Mouse (Mus musculus): Measurements from ENCODE around the gene Rex1bd. TPM values are rescaled to one million over a fixed set of nuclear protein-coding genes. Genes with fewer than 3 reads are reported as not detected.

Rex1bd gene
- polyA plus RNA-seq, 1 experiment, result 86.2 TPM

DNA sequence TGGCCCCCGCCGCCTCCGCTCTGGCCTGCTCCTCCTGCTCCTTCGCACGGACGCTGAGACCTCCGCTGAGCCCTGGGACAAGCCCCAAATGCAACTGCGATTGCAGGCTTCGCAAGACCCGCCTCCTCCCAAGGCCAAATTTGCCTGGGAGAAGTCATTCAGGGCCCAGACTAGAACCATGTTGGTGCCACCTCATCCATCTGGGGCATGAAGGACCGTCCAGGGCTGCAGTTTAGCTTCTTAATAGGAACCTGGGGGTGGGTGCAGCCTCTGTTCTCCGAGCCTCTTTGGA, 10.8 kb downstream of the Rex1bd start:
- peaks cover 16% of the 10 kb centered on the region for H3K4me1 ChIP-seq (ENCODE audit: control insufficient read depth, insufficient read depth, insufficient read length)
- DNase-seq (ENCODE audit: low read depth in 1 of 2, low spot score in 2 of 2), result no peak
- WGBS, result 22% methylated on average over 12 of the region's 12 CpGs
- no peak overlapping the region for H3K4me3 ChIP-seq (ENCODE audit: extremely low read depth, insufficient read depth, insufficient read length)
- peaks cover 39% of the 10 kb centered on the region for H3K27me3 ChIP-seq (ENCODE audit: control insufficient read depth, insufficient read depth, low read length)
- no peaks in the 10 kb centered on the region for H3K36me3 ChIP-seq (ENCODE audit: control insufficient read depth, insufficient read depth, low read length)
- no peak overlapping the region for H3K27ac ChIP-seq (ENCODE audit: insufficient read depth, low read length)
- TF ChIP-seq POLR2A (IDR thresholded peaks at IDR 0.05; ENCODE audit: low read depth, low read length) (no peak), CTCF (IDR thresholded peaks at IDR 0.05; ENCODE audit: extremely low read depth, insufficient read depth, insufficient read length, insufficient replicate concordance) (no peak)

DNA sequence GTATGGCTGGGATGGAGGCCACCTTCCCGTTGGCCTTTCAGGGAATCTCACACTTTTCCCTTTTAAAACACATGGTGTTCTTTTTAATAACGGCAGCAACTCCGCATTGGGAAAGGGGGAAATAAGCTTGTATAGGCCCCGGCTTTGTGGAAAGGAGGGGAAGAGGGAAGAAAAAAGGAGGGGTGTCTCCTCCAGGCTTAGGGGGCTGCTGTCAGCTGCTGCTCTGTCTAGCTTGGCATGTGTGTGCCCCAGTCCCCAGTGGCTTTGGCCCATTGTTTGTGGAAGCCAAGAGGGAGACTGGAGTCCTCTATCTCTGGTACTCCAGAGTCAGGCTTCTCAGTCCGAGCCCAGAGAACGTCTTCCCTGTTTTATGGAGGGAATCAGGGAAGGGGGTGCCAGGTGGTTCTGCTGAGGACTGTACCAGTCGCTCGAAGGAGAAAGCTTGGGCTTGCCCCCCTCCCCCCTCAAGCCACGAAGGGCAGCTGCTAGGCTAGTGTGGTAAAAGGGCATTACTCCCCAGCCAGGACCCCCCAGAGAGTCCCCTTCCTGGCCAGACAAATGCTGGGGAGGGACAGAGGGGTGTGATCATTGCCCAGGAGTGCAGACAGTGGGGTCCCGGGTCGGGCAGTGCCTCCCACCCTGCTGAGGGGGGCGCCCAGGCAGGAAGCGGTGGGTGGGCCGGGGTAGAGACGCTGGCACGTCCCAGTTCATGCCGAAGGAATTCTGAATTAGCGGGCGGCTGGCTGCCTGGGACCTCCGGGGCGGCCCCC, 11.4 kb downstream of the Rex1bd start:
- no peak for DNase-seq (ENCODE audit: low read depth in 1 of 2, low spot score in 2 of 2)
- H3K27ac ChIP-seq (ENCODE audit: insufficient read depth, low read length), result no peak overlapping the region
- TF ChIP-seq POLR2A (IDR thresholded peaks at IDR 0.05; ENCODE audit: low read depth, low read length) (no peak), CTCF (IDR thresholded peaks at IDR 0.05; ENCODE audit: extremely low read depth, insufficient read depth, insufficient read length, insufficient replicate concordance) (no peak)
- H3K36me3 ChIP-seq (ENCODE audit: control insufficient read depth, insufficient read depth, low read length), result no peaks in the 10 kb centered on the region
- peaks cover 39% of the 10 kb centered on the region for H3K27me3 ChIP-seq (ENCODE audit: control insufficient read depth, insufficient read depth, low read length)
- peaks cover 16% of the 10 kb centered on the region for H3K4me1 ChIP-seq (ENCODE audit: control insufficient read depth, insufficient read depth, insufficient read length)
- no peak overlapping the region for H3K4me3 ChIP-seq (ENCODE audit: extremely low read depth, insufficient read depth, insufficient read length)
- 21% methylated on average over 20 of the region's 21 CpGs for WGBS

DNA sequence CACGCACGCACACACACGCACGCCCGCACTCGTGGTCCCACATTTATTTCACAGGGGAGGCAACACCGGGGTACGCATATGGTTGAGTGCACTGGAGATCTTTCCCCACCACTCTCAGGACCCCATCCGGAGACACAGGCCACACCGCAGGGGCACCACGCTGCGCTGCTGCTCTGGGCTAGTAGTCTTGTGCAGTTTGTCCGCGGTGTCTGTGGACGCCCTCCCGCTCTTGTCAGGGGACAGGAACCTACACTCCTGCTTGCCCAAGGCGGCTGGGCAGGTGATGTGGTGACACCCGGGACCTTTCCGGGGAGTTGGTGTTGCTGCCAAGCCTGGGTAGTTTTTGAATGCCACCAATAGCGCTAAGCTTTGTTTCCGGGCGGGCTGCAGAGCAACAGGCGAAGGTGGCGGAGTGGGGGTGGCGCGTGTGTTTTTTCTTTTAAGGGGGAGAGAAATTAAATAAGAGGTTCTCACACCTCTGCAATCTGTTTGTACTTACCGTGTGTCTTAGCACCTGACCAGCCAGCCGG, 12.1 kb downstream of the Rex1bd start:
- 3% methylated on average over 28 of the region's 28 CpGs for WGBS
- no peak for DNase-seq (ENCODE audit: low read depth in 1 of 2, low spot score in 2 of 2)
- peaks cover 43% of the 10 kb centered on the region for H3K27me3 ChIP-seq (ENCODE audit: control insufficient read depth, insufficient read depth, low read length)
- TF ChIP-seq POLR2A (IDR thresholded peaks at IDR 0.05; ENCODE audit: low read depth, low read length) (no peak), CTCF (IDR thresholded peaks at IDR 0.05; ENCODE audit: extremely low read depth, insufficient read depth, insufficient read length, insufficient replicate concordance) (no peak)
- H3K36me3 ChIP-seq (ENCODE audit: control insufficient read depth, insufficient read depth, low read length), result no peaks in the 10 kb centered on the region
- H3K27ac ChIP-seq (ENCODE audit: insufficient read depth, low read length), result no peak overlapping the region
- peaks cover 19% of the 10 kb centered on the region for H3K4me1 ChIP-seq (ENCODE audit: control insufficient read depth, insufficient read depth, insufficient read length)
- H3K4me3 ChIP-seq (ENCODE audit: extremely low read depth, insufficient read depth, insufficient read length), result peak overlapping the region; percentile 28; the same call in 1 of the 2 replicates

DNA sequence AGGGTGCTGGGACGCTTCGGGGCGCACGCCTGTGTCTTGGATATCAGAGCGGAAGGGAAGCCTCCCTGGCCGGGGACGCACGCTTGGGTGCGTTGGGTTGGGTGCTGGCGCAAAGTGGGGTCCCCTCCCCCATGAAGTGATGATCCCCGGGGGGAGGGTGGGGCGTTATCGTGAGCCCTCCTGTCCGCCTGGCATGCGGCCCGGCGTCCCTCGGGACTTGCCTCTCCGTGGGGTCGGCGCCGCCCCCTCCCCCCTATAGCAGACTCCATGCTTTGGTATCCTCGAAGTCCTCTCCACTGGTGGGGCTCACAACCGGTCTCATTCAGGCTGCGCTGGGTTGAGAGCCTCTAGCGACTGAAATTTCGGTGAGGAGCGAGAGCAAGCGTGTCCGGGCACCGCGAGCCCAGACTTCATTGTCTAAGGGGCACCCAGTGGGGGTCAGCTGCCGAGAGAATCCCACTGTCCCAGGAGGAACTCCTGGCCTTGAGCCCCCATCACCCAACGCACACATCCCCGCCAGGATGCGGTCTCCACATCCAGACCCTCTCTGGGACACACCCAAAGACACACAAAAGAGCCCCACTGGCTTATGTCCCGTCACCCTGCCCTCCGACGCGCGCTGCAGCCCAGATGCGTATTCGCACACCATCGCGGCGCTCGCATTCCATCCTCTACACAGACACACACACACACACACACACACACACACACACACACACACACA, 12.7 kb downstream of the Rex1bd start:
- Histone ChIP-seq H3K27ac (ENCODE audit: insufficient read depth, low read length) (no peak overlapping the region), H3K4me1 (ENCODE audit: control insufficient read depth, insufficient read depth, insufficient read length) (peaks cover 23% of the 10 kb centered on the region), H3K36me3 (ENCODE audit: control insufficient read depth, insufficient read depth, low read length) (no peaks in the 10 kb centered on the region), H3K4me3 (ENCODE audit: extremely low read depth, insufficient read depth, insufficient read length) (no peak overlapping the region), H3K27me3 (ENCODE audit: control insufficient read depth, insufficient read depth, low read length) (peaks cover 45% of the 10 kb centered on the region)
- 2% methylated on average over 47 of the region's 47 CpGs for WGBS
- no peak for DNase-seq (ENCODE audit: low read depth in 1 of 2, low spot score in 2 of 2)
- TF ChIP-seq CTCF (IDR thresholded peaks at IDR 0.05; ENCODE audit: extremely low read depth, insufficient read depth, insufficient read length, insufficient replicate concordance) (no peak), POLR2A (IDR thresholded peaks at IDR 0.05; ENCODE audit: low read depth, low read length) (no peak)

DNA sequence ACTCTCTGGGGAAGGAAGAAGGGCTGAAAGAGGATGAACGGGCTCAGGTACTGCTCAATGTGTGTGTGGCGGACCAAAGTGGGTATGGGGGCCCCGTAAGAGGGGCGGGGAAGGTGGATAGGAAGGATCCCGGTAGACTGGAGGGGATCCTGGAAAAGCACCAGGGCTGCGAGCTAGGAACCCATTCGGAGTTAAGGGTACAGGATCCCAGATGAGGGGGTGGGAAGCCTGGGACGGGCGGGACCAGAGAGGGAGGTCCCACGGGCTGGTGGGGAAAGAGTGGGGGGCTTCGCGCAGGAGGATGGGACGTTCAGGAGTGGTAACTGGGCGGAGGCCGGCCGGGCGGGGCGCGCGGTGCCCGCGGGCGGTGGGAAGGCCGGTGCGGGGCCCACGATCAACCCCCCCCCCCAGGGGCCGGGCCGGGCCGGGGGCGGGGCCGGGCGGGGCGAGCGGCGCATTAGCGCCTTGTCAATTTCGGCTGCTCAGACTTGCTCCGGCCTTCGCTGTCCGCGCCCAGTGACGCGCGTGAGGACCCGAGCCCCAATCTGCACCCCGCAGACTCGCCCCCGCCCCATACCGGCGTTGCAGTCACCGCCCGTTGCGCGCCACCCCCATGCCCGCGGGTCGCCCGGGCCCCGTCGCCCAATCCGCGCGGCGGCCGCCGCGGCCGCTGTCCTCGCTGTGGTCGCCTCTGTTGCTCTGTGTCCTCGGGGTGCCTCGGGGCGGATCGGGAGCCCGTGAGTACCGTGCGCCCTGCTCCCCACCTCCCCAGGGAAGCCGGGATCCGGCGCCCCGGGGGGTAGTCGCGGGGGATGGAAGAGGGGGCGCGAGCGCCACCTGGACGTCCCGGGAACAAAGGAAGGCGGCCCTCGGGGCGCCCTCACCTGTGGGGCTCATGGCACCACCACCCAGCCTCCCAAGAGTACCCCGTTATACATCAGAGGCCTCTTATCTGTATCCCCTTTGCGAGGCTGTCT, 13.6 kb downstream of the Rex1bd start, which contains the start of gene Crlf1:
TSS of gene Crlf1 (plus strand) at position 495 of the 977 bp plus-strand sequence.
- peaks cover 53% of the 10 kb centered on the region for H3K27me3 ChIP-seq (ENCODE audit: control insufficient read depth, insufficient read depth, low read length)
- 2% methylated on average over 82 of the region's 93 CpGs for WGBS
- TF ChIP-seq POLR2A (IDR thresholded peaks at IDR 0.05; ENCODE audit: low read depth, low read length) (no peak), CTCF (IDR thresholded peaks at IDR 0.05; ENCODE audit: extremely low read depth, insufficient read depth, insufficient read length, insufficient replicate concordance) (no peak)
- H3K4me1 ChIP-seq (ENCODE audit: control insufficient read depth, insufficient read depth, insufficient read length), result peaks cover 23% of the 10 kb centered on the region
- no peak for DNase-seq (ENCODE audit: low read depth in 1 of 2, low spot score in 2 of 2)
- no peaks in the 10 kb centered on the region for H3K36me3 ChIP-seq (ENCODE audit: control insufficient read depth, insufficient read depth, low read length)
- peak within 1 kb of the TSS; percentile 6; the same call in 1 of the 2 replicates for H3K4me3 ChIP-seq (ENCODE audit: extremely low read depth, insufficient read depth, insufficient read length)
- no peak within 1 kb of the TSS for H3K27ac ChIP-seq (ENCODE audit: insufficient read depth, low read length)

DNA sequence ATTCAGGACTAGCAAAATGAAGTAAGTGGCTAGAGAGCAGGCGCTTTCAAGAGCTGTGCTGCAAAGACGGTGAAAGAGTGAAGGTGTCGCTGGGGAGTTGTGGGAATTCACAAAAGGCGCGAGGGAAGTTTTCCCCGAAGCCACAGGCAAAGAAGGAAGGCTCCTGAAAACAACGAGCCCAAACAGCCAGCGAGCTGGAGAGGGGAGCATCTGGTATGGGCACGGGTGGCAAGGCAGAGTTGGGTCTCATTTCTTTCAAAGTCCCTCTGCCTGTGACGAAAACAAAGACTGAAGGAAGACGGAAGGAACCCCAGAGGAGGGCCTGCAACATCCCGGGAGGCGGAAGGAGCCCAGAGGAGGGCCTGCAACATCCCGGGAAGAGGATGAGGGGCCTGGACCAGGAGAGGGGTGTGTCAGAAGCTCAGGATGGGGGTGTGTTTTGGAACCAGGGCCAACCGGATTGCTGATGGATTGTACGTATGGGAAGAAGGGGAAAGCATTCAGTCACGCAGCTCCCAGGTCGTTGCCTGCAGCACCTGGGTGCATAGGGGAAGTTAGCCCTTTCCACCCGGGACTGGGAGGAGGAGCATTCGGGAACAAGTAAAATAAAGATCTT, 15.6 kb downstream of the Rex1bd start:
- Histone ChIP-seq H3K4me1 (ENCODE audit: control insufficient read depth, insufficient read depth, insufficient read length) (peaks cover 23% of the 10 kb centered on the region), H3K27ac (ENCODE audit: insufficient read depth, low read length) (no peak overlapping the region), H3K36me3 (ENCODE audit: control insufficient read depth, insufficient read depth, low read length) (no peaks in the 10 kb centered on the region), H3K27me3 (ENCODE audit: control insufficient read depth, insufficient read depth, low read length) (peaks cover 57% of the 10 kb centered on the region), H3K4me3 (ENCODE audit: extremely low read depth, insufficient read depth, insufficient read length) (no peak overlapping the region)
- 6% methylated on average over 20 of the region's 20 CpGs for WGBS
- no peak for DNase-seq (ENCODE audit: low read depth in 1 of 2, low spot score in 2 of 2)
- TF ChIP-seq CTCF (IDR thresholded peaks at IDR 0.05; ENCODE audit: extremely low read depth, insufficient read depth, insufficient read length, insufficient replicate concordance) (no peak), POLR2A (IDR thresholded peaks at IDR 0.05; ENCODE audit: low read depth, low read length) (no peak)
